Mouse (Mus musculus) neural tube, embryonic 13.5 days (tissue): ENCODE measurements at regions not wholly inside any gene's neighbourhood (a gene's known extent, or its start where the extent isn't known, plus 50 kb on each side); places are given as distances from the start of the nearest gene placed in this dataset.

Source experiments
- ATAC-seq: fragments of 200-750 bp; cut with Nextera tagmentation; 2 replicates; pipeline ENCODE4 v1.8.0; 2017; ENCODE audit warnings: low read depth, mild to moderate bottlenecking, moderate TSS enrichment, moderate library complexity
- H3K27ac ChIP-seq: fragments of 300-500 bp; sonication (generic); replicated peaks from 2 replicates; pipeline ENCODE4 v1.5.1; 2015; ENCODE audit warnings: moderate library complexity, mild to moderate bottlenecking, inconsistent platforms
- H3K27me3 ChIP-seq: fragments of 300-500 bp; sonication (generic); 2 replicates; pipeline ENCODE4 v1.6.1; 2015; ENCODE audit warnings: mild to moderate bottlenecking, inconsistent platforms
- H3K36me3 ChIP-seq: fragments of 300-500 bp; sonication (generic); 2 replicates; pipeline ENCODE4 v1.6.1; 2015; ENCODE audit warnings: mild to moderate bottlenecking, inconsistent platforms
- H3K4me1 ChIP-seq: fragments of 300-500 bp; sonication (generic); replicated peaks from 2 replicates; pipeline ENCODE4 v1.6.1; 2015; ENCODE audit warnings: inconsistent platforms
- H3K4me2 ChIP-seq: fragments of 300-500 bp; sonication (generic); 2 replicates; pipeline ENCODE4 v1.6.1; 2015; ENCODE audit warnings: inconsistent platforms, mild to moderate bottlenecking, moderate library complexity
- H3K4me3 ChIP-seq: fragments of 300-500 bp; sonication (generic); 2 replicates; pipeline ENCODE4 v1.5.1; 2015; ENCODE audit warnings: mild to moderate bottlenecking, inconsistent platforms
- H3K9ac ChIP-seq: fragments of 300-500 bp; sonication (generic); 2 replicates; pipeline ENCODE4 v1.6.1; 2015; ENCODE audit warnings: moderate library complexity, mild to moderate bottlenecking, inconsistent platforms
- H3K9me3 ChIP-seq: fragments of 300-500 bp; sonication (generic); 2 replicates; pipeline ENCODE4 v1.6.1; 2016; ENCODE audit warnings: inconsistent platforms
- WGBS: fragments of 180-500 bp; shearing (Covaris S2); methylation state at CpG from one replicate; pipeline ENCODE4 v1.1.7; 2015; 5-methylcytosine and 5-hydroxymethylcytosine counted together

DNA sequence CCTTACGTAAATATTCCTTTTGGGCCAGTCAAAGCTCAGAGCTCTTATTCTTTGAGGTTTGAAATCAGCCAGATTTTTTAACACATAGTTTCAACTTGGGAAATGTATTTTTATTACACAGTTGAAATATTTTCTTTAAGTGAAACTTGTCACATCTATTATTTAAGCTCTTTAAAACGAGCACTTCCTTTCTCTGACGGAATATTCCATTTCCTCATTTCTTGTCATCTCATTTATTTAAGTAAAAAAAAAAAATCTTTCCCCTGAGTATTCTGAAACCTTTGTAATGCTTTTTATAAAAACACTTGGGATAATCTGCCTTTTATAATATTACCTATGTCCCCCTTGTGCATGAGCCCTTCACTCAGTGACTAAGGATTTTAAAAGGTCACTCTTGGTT lies 81.8 kb upstream of the Pde3a start:
- Histone ChIP-seq H3K27ac (no peak overlapping the region), H3K4me2 (no peak overlapping the region), H3K4me3 (no peak overlapping the region), H3K4me1 (no peaks in the 10 kb centered on the region), H3K9ac (no peak overlapping the region), H3K36me3 (no peaks in the 10 kb centered on the region), H3K9me3 (no peaks in the 10 kb centered on the region), H3K27me3 (no peaks in the 10 kb centered on the region)
- WGBS, result 70% methylated on average over 3 of the region's 3 CpGs
- ATAC-seq, result no peak

GRCm38 (mm10) chr6:141168356-141168755 lies 80.7 kb upstream of the Pde3a start:
- Histone ChIP-seq H3K9ac (no peak overlapping the region), H3K27ac (no peak overlapping the region), H3K9me3 (no peaks in the 10 kb centered on the region), H3K4me2 (no peak overlapping the region), H3K36me3 (no peaks in the 10 kb centered on the region), H3K4me3 (no peak overlapping the region), H3K27me3 (no peaks in the 10 kb centered on the region), H3K4me1 (no peaks in the 10 kb centered on the region)
- no peak for ATAC-seq
- 70% methylated on average over 3 of the region's 3 CpGs for whole genome bisulfite sequencing

DNA sequence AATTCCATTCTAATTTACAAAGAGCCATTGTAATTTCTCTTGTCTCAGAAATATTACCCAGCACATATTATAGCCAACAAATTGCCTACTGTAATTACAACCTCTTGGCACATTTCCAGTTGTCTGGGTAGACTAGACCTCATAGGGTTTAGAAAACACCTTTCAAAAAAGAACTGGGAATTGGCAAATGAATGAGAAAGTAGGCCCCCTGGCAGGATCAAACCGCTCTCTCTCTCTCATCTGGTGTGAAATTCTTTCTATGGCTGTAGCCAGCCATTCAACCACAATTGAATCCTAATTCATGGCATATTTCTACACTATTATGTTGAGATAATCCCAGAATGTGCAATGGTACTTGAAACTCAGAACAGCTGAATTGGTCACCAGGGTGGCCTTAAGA lies 65.3 kb upstream of the Pde3a start:
- no peaks in the 10 kb centered on the region for H3K9me3 ChIP-seq
- 29% methylated on average over 1 of the region's 1 CpGs for WGBS
- peak; percentile 27; the same call in 1 of the 2 replicates for ATAC-seq
- no peaks in the 10 kb centered on the region for H3K27me3 ChIP-seq
- no peak overlapping the region for H3K9ac ChIP-seq
- no peak overlapping the region for H3K4me2 ChIP-seq
- H3K27ac ChIP-seq, result no peak overlapping the region
- H3K36me3 ChIP-seq, result no peaks in the 10 kb centered on the region
- H3K4me1 ChIP-seq, result no peaks in the 10 kb centered on the region
- H3K4me3 ChIP-seq, result no peak overlapping the region

- no peak overlapping the region for H3K27ac ChIP-seq
- H3K9me3 ChIP-seq, result no peaks in the 10 kb centered on the region
- no peaks in the 10 kb centered on the region for H3K4me1 ChIP-seq
- H3K4me3 ChIP-seq, result no peak overlapping the region
- no peak overlapping the region for H3K9ac ChIP-seq
- no peak overlapping the region for H3K4me2 ChIP-seq
- WGBS, result 88% methylated on average over 3 of the region's 3 CpGs
- H3K36me3 ChIP-seq, result no peaks in the 10 kb centered on the region
- no peak for ATAC-seq
- no peaks in the 10 kb centered on the region for H3K27me3 ChIP-seq
These were observed 61.0 kb upstream of the Pde3a start for GRCm38 (mm10) chr6:141188036-141188435.

DNA sequence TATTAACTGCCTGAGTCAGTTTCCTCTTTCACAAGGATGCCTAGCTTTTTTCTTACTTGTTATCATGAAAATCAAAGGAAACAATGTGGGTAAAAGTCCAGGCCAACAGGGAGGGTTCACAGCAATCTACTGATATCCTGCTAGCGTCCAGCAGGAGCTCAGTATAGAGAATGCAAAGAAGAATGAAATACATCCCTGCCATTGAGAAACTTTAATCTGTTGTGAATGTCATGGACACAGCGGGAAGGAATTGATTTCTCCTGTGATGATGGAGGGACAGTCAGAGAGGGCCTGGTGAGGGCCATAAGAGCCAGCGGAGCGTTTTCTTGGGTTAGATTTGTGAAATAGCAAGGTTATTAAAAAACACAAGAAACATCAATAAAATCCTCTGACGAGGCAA lies 60.0 kb upstream of the Pde3a start:
- no peaks in the 10 kb centered on the region for H3K9me3 ChIP-seq
- no peak for ATAC-seq
- H3K9ac ChIP-seq, result no peak overlapping the region
- no peaks in the 10 kb centered on the region for H3K27me3 ChIP-seq
- H3K36me3 ChIP-seq, result no peaks in the 10 kb centered on the region
- no peak overlapping the region for H3K4me2 ChIP-seq
- H3K4me3 ChIP-seq, result no peak overlapping the region
- H3K4me1 ChIP-seq, result no peaks in the 10 kb centered on the region
- no peak overlapping the region for H3K27ac ChIP-seq
- WGBS, result 61% methylated on average over 5 of the region's 5 CpGs

DNA sequence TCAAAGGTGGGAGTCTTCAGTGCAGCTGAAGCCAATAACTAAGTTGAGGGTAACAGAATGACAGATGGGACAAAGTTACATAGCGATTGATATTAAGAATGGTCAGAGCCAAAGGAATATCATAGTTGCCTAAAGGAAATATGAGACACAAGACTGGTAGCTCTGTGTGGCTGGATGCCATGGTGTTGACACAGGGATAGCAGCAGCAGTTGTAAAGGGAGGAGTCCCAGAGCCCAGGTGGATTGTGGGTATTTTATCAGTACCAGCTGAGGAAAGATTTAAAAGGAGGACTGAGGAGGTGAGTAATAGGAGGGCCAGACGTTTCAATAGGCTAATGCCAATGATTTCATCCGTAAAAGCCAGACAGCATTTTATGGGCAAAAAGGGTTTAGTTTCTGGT lies 59.4 kb upstream of the Pde3a start:
- ATAC-seq, result no peak
- H3K27me3 ChIP-seq, result no peaks in the 10 kb centered on the region
- no peaks in the 10 kb centered on the region for H3K4me1 ChIP-seq
- no peak overlapping the region for H3K27ac ChIP-seq
- H3K9ac ChIP-seq, result no peak overlapping the region
- no peaks in the 10 kb centered on the region for H3K36me3 ChIP-seq
- H3K4me2 ChIP-seq, result no peak overlapping the region
- 90% methylated on average over 3 of the region's 3 CpGs for whole genome bisulfite sequencing
- no peak overlapping the region for H3K4me3 ChIP-seq
- no peaks in the 10 kb centered on the region for H3K9me3 ChIP-seq

DNA sequence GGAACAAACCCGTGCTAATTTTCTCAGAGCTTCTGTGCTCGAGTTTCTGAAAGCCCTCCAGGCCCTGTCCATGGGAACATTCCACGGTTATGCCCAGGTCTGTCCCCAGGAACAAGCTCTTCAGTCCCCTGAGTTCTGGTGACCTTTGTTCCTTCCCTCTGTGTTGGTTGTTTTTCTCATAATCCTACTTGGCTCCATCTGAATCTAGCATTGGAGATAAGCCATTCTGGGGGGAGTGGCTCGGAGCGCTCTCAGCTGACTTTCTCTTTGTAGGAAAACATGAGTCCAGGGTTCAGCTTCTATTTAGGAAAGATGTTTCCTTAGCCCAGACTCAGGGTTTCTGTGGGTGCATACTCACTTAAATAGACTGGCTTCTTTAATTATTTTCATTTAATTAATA lies 58.7 kb upstream of the Pde3a start:
- Histone ChIP-seq H3K4me1 (no peaks in the 10 kb centered on the region), H3K4me3 (no peak overlapping the region), H3K9me3 (no peaks in the 10 kb centered on the region), H3K36me3 (no peaks in the 10 kb centered on the region), H3K4me2 (no peak overlapping the region), H3K27ac (no peak overlapping the region), H3K27me3 (no peaks in the 10 kb centered on the region), H3K9ac (no peak overlapping the region)
- no peak for ATAC-seq
- WGBS, result 82% methylated on average over 5 of the region's 5 CpGs

- Histone ChIP-seq H3K9ac (no peak overlapping the region), H3K4me2 (no peak overlapping the region), H3K9me3 (no peaks in the 10 kb centered on the region), H3K4me1 (no peaks in the 10 kb centered on the region), H3K27me3 (no peaks in the 10 kb centered on the region), H3K4me3 (no peak overlapping the region), H3K36me3 (no peaks in the 10 kb centered on the region), H3K27ac (no peak overlapping the region)
- WGBS, result 98% methylated on average over 4 of the region's 4 CpGs
- no peak for ATAC-seq
These were observed 51.6 kb upstream of the Pde3a start for GRCm38 (mm10) chr6:141197501-141197900.
